Mouse (Mus musculus): Measurements from ENCODE around the gene Snrnp25. TPM values are rescaled to one million over a fixed set of nuclear protein-coding genes. Genes with fewer than 3 reads are reported as not detected.

Snrnp25 gene
- polyA plus RNA-seq, 1 experiment from 2014 or later, result 67.0 TPM

DNA sequence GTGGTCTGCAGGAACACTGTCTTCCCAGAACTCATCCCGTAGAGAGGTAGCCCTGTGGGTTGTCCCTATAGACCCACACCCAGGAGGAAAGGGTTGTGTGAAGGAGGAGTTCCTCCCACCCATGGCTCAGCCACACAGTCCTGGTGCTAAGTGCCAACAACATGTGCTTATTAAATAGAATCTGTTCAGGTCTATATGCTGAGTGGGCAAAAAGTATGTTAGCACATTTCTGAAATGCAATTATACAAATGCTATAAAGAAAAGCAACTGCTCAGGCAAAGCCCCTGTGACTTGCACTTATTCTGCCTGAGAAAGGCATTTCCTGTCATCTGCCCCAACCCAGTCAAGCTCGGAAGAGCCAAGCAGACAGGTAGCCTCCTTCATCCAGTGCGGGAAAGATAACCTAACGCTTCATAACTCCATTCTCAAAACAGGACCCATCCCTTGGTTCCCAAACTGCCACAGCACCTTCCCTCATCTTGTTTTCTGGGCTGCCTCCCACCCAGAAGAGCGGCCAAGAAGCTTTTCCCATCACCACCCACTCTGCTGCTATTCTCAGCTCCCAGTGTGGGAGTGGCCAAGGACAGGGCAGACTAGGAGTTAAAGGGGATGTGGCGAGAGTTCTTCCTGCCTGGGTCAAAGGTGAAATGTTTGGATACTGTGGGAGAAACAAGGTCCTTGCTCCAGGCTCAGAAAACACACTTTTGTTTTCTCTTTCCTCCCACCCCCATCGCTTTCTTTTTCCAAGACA is 38.2 kb downstream of the Snrnp25 start:
- Histone ChIP-seq H3K4me1 (ENCODE audit: control insufficient read depth, insufficient read depth, low read length) (no peaks in the 10 kb centered on the region), H3K4me3 (ENCODE audit: low read depth, low read length) (no peak overlapping the region), H3K27me3 (replicated peaks; ENCODE audit: control insufficient read depth, insufficient read depth, low read length) (no peaks in the 10 kb centered on the region), H3K9me3 (replicated peaks; ENCODE audit: control insufficient read depth, low read length) (no peaks in the 10 kb centered on the region), H3K9ac (ENCODE audit: low read length) (no peak overlapping the region), H3K36me3 (ENCODE audit: control insufficient read depth, insufficient read depth, low read length) (peaks cover 55% of the 10 kb centered on the region), H3K27ac (ENCODE audit: low read depth, low read length) (no peak overlapping the region), H3K4me2 (ENCODE audit: low read length) (no peak overlapping the region)
- ATAC-seq (no peak), DNase-seq (ENCODE audit: low spot score) (no peak)
- 84% methylated on average over 7 of the region's 7 CpGs for WGBS

DNA sequence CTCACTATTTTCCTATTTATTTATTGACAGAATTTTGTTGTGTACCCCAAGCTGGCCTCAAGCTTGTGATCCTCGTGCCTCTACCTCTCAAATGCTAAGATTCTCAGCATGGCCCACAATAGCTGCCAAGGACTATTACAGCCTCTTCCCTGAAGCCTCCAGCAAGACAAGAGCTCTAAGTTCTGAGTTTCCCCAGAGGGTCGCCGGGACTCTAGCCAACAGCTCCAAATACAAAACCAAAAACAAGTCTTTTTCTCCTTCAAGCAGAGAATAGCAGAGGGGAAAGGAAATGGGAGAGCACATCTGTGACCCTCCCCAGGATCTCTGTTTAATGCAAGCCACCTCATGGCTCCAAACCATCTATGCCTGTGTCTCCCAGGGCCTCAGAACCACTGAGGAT is 38.8 kb downstream of the Snrnp25 start:
- no peak for DNase-seq (ENCODE audit: low spot score)
- Histone ChIP-seq H3K4me3 (ENCODE audit: low read depth, low read length) (no peak overlapping the region), H3K4me1 (ENCODE audit: control insufficient read depth, insufficient read depth, low read length) (no peaks in the 10 kb centered on the region), H3K4me2 (ENCODE audit: low read length) (no peak overlapping the region), H3K9me3 (replicated peaks; ENCODE audit: control insufficient read depth, low read length) (no peaks in the 10 kb centered on the region), H3K9ac (ENCODE audit: low read length) (no peak overlapping the region), H3K36me3 (ENCODE audit: control insufficient read depth, insufficient read depth, low read length) (peaks cover 58% of the 10 kb centered on the region), H3K27me3 (replicated peaks; ENCODE audit: control insufficient read depth, insufficient read depth, low read length) (no peaks in the 10 kb centered on the region), H3K27ac (ENCODE audit: low read depth, low read length) (no peak overlapping the region)
- WGBS, result 90% methylated on average over 3 of the region's 3 CpGs
- ATAC-seq, result no peak

DNA sequence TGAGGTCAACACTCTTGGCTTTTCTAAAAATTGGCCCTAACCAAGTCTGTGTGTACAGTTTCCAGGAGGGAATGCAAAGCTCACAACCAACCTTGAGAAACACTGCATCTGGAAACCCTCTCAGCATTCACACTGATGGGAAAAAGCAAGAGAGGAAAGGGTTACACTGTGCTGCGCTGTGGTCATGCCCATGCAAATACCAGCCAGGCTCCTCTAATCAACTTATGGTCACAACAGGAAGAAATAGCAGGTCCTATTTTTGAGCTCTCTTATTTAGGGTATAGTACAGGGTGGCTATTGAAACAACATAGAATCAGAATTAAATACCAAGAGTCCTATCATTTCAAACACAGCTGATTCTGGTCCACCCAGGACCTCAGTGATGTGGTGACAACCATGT is 39.4 kb downstream of the Snrnp25 start:
- Histone ChIP-seq H3K36me3 (ENCODE audit: control insufficient read depth, insufficient read depth, low read length) (peaks cover 59% of the 10 kb centered on the region), H3K4me2 (ENCODE audit: low read length) (no peak overlapping the region), H3K27ac (ENCODE audit: low read depth, low read length) (no peak overlapping the region), H3K4me3 (ENCODE audit: low read depth, low read length) (no peak overlapping the region), H3K9ac (ENCODE audit: low read length) (no peak overlapping the region), H3K9me3 (replicated peaks; ENCODE audit: control insufficient read depth, low read length) (no peaks in the 10 kb centered on the region), H3K4me1 (ENCODE audit: control insufficient read depth, insufficient read depth, low read length) (no peaks in the 10 kb centered on the region), H3K27me3 (replicated peaks; ENCODE audit: control insufficient read depth, insufficient read depth, low read length) (no peaks in the 10 kb centered on the region)
- no peak for ATAC-seq
- WGBS, result 85% methylated on average over 1 of the region's 1 CpGs
- no peak for DNase-seq (ENCODE audit: low spot score)

DNA sequence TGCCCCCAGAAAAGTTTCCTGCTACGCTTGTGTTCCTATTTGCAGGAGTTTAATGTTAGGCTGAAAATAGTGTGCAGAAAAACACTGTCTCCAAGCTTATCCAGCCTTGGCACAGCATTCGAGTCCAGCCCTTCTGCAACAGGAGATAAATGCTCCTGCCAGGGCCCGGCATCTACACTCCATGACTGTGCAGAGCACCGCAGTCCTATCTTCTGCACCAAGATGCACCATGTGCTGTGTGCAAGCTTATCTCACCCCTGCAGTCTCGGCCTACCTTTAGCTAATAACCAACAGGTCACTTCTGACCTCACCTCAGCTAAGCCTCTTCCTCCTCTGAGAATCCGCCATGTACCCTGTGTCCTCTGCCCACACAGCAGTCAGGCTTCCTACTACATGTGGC is 40.4 kb downstream of the Snrnp25 start:
- H3K27me3 ChIP-seq (replicated peaks; ENCODE audit: control insufficient read depth, insufficient read depth, low read length), result no peaks in the 10 kb centered on the region
- DNase-seq (ENCODE audit: low spot score) (no peak), ATAC-seq (no peak)
- no peaks in the 10 kb centered on the region for H3K9me3 ChIP-seq (replicated peaks; ENCODE audit: control insufficient read depth, low read length)
- no peak overlapping the region for H3K4me3 ChIP-seq (ENCODE audit: low read depth, low read length)
- no peaks in the 10 kb centered on the region for H3K4me1 ChIP-seq (ENCODE audit: control insufficient read depth, insufficient read depth, low read length)
- WGBS, result 93% methylated on average over 6 of the region's 6 CpGs
- H3K27ac ChIP-seq (ENCODE audit: low read depth, low read length), result no peak overlapping the region
- no peak overlapping the region for H3K4me2 ChIP-seq (ENCODE audit: low read length)
- no peak overlapping the region for H3K9ac ChIP-seq (ENCODE audit: low read length)
- H3K36me3 ChIP-seq (ENCODE audit: control insufficient read depth, insufficient read depth, low read length), result peaks cover 58% of the 10 kb centered on the region

DNA sequence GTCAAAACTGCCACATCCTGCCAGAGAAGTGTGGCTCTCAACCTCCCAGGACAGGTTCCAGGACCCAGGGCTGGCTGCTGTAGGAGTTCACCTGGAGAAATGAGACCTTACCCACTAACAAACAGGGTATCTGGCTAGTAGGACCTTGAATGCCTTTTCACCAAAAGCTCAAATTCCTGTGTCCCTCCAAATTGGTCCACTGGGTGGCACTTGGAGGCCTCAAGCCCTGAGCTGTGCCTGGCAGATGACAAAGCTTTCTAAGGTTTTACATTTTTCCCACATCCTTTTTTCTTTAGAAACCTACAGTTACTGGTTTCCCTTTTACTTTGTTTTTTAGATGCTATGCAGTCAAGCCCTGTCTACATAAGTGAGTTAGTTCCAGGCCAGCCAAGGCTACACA is 41.9 kb downstream of the Snrnp25 start:
- H3K27ac ChIP-seq (ENCODE audit: low read depth, low read length), result no peak overlapping the region
- no peaks in the 10 kb centered on the region for H3K9me3 ChIP-seq (replicated peaks; ENCODE audit: control insufficient read depth, low read length)
- H3K4me3 ChIP-seq (ENCODE audit: low read depth, low read length), result no peak overlapping the region
- DNase-seq (ENCODE audit: low spot score), result no peak
- peaks cover 56% of the 10 kb centered on the region for H3K36me3 ChIP-seq (ENCODE audit: control insufficient read depth, insufficient read depth, low read length)
- ATAC-seq, result no peak
- H3K4me1 ChIP-seq (ENCODE audit: control insufficient read depth, insufficient read depth, low read length), result no peaks in the 10 kb centered on the region
- H3K9ac ChIP-seq (ENCODE audit: low read length), result no peak overlapping the region
- H3K27me3 ChIP-seq (replicated peaks; ENCODE audit: control insufficient read depth, insufficient read depth, low read length), result no peaks in the 10 kb centered on the region
- H3K4me2 ChIP-seq (ENCODE audit: low read length), result no peak overlapping the region

DNA sequence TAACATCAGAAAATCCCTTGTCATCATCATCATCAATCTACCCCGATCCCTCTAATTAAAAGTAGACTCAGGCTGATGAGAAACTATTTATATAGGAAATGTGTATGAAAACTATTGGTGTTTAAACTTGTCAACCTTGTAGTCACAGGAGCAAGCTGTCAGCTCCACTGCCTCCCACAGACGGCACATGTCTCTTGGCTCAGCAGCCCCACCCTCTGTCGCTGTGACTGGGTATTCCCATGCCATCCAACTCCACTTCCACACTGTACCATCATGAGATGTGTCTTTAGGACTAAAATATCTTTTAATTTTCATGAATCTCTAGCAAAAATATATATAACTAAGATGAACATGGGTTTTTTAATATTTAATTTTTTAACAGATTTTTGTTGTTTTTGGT is 43.1 kb downstream of the Snrnp25 start:
- H3K4me1 ChIP-seq (ENCODE audit: control insufficient read depth, insufficient read depth, low read length), result no peaks in the 10 kb centered on the region
- H3K27me3 ChIP-seq (replicated peaks; ENCODE audit: control insufficient read depth, insufficient read depth, low read length), result no peaks in the 10 kb centered on the region
- 90% methylated on average over 3 of the region's 3 CpGs for WGBS
- H3K9ac ChIP-seq (ENCODE audit: low read length), result no peak overlapping the region
- DNase-seq (ENCODE audit: low spot score) (no peak), ATAC-seq (no peak)
- no peak overlapping the region for H3K27ac ChIP-seq (ENCODE audit: low read depth, low read length)
- H3K4me3 ChIP-seq (ENCODE audit: low read depth, low read length), result no peak overlapping the region
- H3K9me3 ChIP-seq (replicated peaks; ENCODE audit: control insufficient read depth, low read length), result no peaks in the 10 kb centered on the region
- H3K4me2 ChIP-seq (ENCODE audit: low read length), result no peak overlapping the region
- H3K36me3 ChIP-seq (ENCODE audit: control insufficient read depth, insufficient read depth, low read length), result peaks cover 64% of the 10 kb centered on the region

DNA sequence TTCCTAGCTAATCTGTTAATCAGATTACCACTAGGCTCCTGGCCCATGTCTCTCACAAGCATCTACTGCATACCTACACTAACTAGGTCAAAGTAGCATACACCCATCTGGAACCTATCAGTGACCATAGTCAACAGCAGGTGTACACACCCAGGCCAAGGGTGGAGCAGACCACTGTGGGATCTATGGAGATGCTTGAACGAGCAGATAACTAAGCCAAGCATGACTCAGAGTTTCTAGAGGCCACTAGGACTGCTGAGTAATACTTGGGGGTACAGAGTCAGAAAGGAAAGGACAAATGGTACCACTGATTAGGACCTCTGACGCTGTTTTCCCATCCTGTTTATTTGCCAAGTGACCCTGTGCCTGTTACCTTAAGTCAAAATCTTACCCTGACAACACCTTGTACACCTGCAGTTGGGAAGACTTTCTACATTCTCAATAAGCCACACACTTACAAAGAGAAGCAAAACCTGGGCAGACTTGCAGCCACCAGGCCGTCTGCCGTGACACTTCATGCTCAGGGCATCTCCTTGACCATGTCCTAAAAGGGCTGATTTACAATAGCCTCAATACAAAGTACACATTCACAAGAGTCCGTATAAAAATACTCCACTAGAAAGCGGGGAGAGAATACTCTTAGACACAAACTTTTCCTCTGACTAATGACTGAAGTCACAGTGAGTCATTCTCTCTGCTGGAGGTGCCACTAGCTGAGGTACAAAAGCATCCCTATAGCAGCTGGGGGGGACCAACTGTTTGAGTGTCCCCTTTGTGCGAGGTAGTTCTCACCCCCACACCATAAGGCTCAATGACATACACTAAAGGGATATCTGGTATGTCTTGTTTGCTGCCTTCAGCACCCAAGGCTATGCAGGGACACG is 45.9 kb downstream of the Snrnp25 start:
- no peak for DNase-seq (ENCODE audit: low spot score)
- Histone ChIP-seq H3K4me2 (ENCODE audit: low read length) (no peak overlapping the region), H3K27ac (ENCODE audit: low read depth, low read length) (no peak overlapping the region), H3K36me3 (ENCODE audit: control insufficient read depth, insufficient read depth, low read length) (peaks cover 65% of the 10 kb centered on the region), H3K9ac (ENCODE audit: low read length) (no peak overlapping the region), H3K9me3 (replicated peaks; ENCODE audit: control insufficient read depth, low read length) (no peaks in the 10 kb centered on the region), H3K27me3 (replicated peaks; ENCODE audit: control insufficient read depth, insufficient read depth, low read length) (no peaks in the 10 kb centered on the region), H3K4me3 (ENCODE audit: low read depth, low read length) (no peak overlapping the region), H3K4me1 (ENCODE audit: control insufficient read depth, insufficient read depth, low read length) (no peaks in the 10 kb centered on the region)
- ATAC-seq, result no peak
- WGBS, result 89% methylated on average over 8 of the region's 8 CpGs

DNA sequence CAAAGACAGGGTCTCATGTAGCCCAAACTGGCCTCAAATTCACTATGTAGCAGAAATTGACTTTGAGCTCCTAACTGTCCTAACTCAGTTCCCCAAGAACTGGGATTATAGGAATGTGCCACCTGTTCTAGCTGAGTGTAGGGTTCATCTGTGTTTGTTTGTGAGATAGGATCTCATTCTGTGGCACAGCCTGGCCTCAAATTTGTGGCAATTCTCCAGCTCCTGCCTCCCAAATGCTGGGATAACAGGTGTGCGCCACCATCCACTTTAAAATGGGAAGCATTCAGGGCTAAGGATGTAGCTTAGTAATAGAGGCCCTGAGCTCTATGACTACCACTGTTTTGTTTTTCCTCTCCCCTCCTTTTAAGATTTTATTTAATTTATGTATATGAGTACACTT is 47.9 kb downstream of the Snrnp25 start:
- Histone ChIP-seq H3K4me3 (ENCODE audit: low read depth, low read length) (no peak overlapping the region), H3K27ac (ENCODE audit: low read depth, low read length) (no peak overlapping the region), H3K4me1 (ENCODE audit: control insufficient read depth, insufficient read depth, low read length) (no peaks in the 10 kb centered on the region), H3K27me3 (replicated peaks; ENCODE audit: control insufficient read depth, insufficient read depth, low read length) (no peaks in the 10 kb centered on the region), H3K4me2 (ENCODE audit: low read length) (no peak overlapping the region), H3K9ac (ENCODE audit: low read length) (no peak overlapping the region), H3K36me3 (ENCODE audit: control insufficient read depth, insufficient read depth, low read length) (peaks cover 46% of the 10 kb centered on the region), H3K9me3 (replicated peaks; ENCODE audit: control insufficient read depth, low read length) (no peaks in the 10 kb centered on the region)
- ATAC-seq, result no peak
- no peak for DNase-seq (ENCODE audit: low spot score)
- WGBS, result 100% methylated on average over 1 of the region's 1 CpGs

DNA sequence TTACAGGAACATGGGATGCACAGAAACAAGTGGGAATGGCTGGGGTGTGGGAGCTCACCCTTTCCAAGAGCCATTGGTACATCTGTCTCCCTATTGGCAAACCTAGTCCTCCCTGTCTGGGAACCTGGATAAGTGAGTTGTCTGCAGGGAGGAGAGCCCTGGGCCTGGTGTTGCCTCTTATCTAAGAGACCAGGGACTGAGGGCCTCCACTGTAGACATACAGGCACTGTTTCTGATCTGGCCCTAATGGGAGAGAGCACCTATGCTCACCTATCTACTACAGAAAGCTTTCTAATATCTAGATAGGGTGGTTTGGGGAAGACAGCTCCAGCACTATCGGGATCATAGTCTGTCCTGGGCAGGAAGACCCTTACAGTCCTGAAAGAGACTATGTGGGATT is 50.9 kb downstream of the Snrnp25 start:
- Histone ChIP-seq H3K4me2 (ENCODE audit: low read length) (no peak overlapping the region), H3K27ac (ENCODE audit: low read depth, low read length) (no peak overlapping the region), H3K4me3 (ENCODE audit: low read depth, low read length) (no peak overlapping the region), H3K4me1 (ENCODE audit: control insufficient read depth, insufficient read depth, low read length) (no peaks in the 10 kb centered on the region), H3K9ac (ENCODE audit: low read length) (no peak overlapping the region), H3K36me3 (ENCODE audit: control insufficient read depth, insufficient read depth, low read length) (peaks cover 41% of the 10 kb centered on the region), H3K27me3 (replicated peaks; ENCODE audit: control insufficient read depth, insufficient read depth, low read length) (no peaks in the 10 kb centered on the region), H3K9me3 (replicated peaks; ENCODE audit: control insufficient read depth, low read length) (no peaks in the 10 kb centered on the region)
- WGBS, result 97% methylated on average over 1 of the region's 1 CpGs
- DNase-seq (ENCODE audit: low spot score), result no peak
- ATAC-seq, result no peak

Measured in forebrain, embryonic 14.5 days (tissue).